Mouse (Mus musculus): ENCODE measurements around the gene Wnt7a. TPM values are rescaled to one million over a fixed set of nuclear protein-coding genes. Genes with fewer than 3 reads are reported as not detected.

Gene Wnt7a
- total RNA-seq, 2 experiments from 2014 or later = not detected

DNA sequence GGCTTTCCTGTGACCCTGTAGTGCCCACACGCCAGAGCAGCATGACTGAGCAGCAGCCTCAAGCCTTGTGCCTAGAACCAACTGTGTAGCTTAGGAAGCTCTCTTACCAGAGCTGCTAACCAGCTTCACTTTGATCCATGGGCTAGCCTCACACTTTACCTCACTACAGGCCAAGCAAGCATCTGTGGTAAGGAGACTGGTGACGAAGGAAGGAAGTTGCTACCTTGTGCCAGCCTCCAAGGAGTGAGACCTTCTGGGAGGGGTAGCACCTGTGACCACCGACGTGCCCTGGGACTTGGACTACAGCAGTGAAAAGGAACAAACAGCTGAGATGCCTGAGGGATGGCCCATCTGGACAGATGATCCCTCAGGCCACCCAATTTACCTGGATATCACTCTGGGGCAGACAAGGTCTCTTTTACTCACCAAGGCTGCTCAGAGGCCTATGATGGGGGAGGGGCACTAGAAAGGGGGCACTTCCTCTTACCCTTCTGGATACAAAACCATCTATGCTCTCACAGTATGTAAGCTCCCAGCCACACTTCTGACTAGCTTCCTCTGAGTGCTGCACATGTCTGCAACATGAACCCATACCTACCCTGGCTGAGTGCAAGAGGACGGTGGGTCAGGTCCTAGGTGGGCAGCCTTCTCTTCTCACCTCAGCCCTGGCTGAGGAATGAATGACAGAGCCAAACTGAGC is 18.5 kb downstream of the Wnt7a start:
- no peak for ATAC-seq (replicated peaks; ENCODE audit: low FRiP score, low TSS enrichment, poor library complexity, severe bottlenecking)

DNA sequence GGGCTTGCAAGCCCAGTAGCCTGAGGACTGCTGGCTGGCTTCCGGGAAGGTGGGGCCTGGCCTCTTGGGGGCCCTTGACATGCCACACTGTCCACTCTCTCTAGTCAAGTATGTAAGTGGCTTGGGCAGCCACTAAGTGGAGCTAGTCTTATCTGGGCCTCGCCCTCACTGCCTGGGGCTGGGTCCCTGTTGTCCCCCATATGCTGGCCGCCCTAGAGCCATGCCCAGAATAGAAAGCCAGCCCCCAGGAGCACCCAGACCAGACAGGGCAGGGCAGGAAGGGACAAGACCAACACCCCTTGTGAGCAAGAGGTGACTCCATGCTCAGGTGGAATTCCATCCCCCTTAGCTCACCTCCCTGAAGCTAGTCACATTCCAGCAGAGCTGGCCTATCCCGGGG is 22.0 kb downstream of the Wnt7a start:
- no peak for ATAC-seq (replicated peaks; ENCODE audit: low FRiP score, low TSS enrichment, poor library complexity, severe bottlenecking)

DNA sequence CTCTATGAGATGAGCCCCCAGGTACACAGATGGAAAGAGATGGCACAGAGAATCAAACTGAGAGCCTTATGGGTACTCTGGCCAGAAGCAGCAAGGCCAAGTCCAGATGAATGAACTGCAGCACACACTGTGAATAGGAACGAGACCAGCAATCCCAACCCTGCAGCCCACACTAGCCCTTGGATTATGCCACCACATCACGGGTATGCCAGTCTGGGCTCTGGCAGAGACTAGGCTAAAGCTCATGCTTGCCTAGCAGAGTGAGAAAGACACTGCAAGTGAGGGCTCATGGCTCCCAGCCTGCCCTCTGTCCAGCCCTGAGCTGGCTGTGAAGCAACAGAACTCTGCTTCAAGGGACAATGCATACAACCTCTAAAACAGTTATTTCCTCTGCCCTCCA is 26.7 kb downstream of the Wnt7a start:
- ATAC-seq (replicated peaks; ENCODE audit: low FRiP score, low TSS enrichment, poor library complexity, severe bottlenecking) = no peak

DNA sequence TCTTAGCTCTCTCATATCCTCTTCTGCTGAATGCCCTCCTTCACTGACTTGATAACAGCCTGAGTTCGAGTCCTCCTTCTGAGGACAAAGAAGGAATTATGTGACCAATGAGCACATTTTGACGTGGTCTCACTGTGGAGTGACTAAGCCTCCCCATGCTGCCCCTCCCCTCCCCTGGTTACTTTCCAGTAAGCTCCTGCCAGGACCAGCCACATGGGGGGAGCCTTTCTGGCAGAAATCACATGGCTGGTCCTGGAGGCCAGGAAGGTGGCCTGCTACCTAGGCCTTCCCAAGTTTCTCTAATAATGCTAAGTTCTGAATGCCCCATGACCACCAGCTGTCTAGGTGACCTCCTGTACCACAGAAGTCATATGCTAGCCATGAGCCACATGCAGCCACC is 27.3 kb downstream of the Wnt7a start:
- ATAC-seq (replicated peaks; ENCODE audit: low FRiP score, low TSS enrichment, poor library complexity, severe bottlenecking) = no peak

DNA sequence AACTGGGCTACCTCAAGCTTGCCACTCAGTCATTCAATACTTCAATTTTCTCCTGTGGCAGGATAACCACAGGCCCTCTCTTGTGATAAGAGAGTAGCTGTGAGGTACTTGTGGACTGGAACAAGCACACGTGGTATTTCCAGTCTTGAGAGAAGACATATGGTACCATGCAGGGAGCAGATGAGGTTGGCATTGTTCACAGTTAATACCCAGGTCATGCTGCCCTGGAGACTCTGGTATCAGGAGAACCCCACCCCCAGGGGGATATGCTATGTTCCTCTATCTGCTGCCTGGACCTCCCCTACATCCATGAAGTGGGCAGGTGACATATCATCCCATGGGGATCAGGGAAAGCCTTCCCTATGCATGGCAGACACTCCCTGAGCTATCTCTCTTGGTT is 27.9 kb downstream of the Wnt7a start:
- ATAC-seq (replicated peaks; ENCODE audit: low FRiP score, low TSS enrichment, poor library complexity, severe bottlenecking) = no peak

DNA sequence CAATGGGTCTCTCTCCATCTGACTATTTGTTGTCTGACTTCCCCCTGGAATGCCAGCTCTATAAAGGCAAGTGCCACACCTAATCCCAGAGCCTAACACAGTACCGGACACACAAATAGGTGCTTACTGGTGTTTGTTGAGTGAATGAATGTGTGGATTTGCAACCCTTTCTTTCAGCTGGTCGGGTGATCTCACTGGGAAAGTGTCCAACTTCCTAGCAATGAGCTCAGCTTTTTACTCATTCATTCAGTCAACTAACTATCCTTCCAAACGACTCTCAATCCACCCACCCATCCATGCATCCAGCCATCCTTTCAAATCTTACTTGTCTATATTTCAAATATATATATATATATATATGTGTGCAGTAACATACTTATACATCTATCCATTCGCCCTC is 31.3 kb downstream of the Wnt7a start:
- ATAC-seq (replicated peaks; ENCODE audit: low FRiP score, low TSS enrichment, poor library complexity, severe bottlenecking) = no peak

DNA sequence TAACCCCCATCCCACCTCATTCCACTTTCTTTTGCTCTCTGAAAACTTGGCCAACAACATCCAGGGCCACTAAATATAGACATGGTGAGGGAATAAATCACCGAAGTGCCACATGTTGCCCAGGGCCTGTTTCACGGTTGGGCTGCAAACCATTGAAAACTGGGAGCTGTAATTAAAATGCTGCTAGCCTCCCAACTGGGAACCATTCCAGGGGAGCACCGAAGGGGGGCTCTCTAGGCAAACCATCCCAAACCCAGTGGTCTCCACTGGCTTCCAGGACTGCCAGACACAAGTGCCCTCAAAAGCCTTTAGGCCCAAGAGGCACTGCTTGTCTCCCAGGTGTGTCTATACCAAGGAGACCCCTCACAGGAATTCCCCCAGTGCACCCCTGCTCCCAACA is 31.9 kb downstream of the Wnt7a start:
- no peak for ATAC-seq (replicated peaks; ENCODE audit: low FRiP score, low TSS enrichment, poor library complexity, severe bottlenecking)

DNA sequence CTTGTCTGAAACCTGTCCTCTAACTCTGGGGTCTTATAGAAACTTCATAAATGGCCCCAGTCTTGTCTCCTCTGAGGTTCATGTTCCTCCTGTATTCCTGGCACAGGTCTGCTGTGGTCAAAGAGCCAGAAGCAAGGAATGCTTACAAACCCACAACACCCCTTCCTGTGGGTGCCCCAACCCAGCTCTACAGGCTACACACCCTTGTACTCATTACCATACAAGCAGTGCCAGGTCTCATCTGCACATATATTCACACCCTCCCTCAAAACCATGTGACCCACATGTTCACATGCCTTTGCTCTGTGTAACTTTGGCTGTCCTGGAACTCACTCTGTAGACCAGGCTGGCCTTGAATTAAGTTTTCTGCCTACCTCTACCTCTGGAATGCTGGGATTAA is 38.2 kb downstream of the Wnt7a start:
- ATAC-seq (replicated peaks; ENCODE audit: low FRiP score, low TSS enrichment, poor library complexity, severe bottlenecking) = no peak

DNA sequence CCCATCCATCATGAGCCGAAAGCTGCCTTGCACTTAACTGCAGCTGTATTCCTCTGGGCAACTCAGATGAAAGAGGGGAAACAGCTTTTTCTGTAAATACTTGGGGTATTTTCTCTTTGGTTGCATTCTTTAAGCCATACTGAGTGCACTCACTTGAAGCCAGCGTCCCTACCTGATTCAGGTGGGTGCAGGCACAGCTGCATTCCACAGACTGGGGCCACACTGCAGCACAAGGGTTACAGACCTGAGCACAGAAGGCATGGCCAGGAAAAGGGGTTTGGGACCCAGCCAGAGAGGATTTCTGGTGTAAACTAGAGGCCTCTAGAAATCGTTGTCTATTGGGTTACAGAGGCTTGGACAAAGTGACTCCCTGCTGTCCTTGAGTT is 38.6 kb downstream of the Wnt7a start:
- no peak for ATAC-seq (replicated peaks; ENCODE audit: low FRiP score, low TSS enrichment, poor library complexity, severe bottlenecking)

DNA sequence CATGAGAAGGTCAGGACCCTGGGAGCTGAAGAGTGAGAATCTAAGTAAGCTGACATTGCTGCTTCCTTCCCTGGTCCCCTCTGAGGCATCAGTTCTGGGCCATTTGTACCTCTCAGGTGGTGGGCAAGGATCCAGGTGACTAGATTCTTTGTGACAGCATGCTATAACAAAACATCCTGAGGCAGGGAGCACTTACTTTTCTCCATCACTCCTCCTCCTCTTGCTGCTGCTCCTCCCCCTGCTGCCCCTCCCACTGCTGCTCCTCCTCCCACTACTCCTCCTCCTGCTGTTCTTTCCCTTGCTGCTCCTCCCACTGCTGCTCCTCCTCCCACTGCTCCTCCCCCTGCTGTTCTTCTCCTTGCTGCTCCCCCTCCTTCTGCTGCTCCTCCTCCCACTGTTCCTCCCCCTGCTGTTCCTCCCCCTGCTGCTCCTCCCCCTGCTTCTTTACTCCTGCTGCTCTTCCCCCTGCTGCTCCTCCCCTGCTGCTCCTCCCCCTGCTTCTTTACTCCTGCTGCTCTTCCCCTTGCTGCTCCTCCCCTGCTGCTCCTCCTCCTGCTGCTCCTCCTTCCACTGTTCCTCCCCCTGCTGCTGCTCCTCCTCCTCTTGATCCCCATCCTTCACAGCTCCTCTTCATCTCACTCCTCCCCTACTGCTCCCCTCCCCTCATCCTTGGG is 39.1 kb downstream of the Wnt7a start:
- no peak for ATAC-seq (replicated peaks; ENCODE audit: low FRiP score, low TSS enrichment, poor library complexity, severe bottlenecking)

DNA sequence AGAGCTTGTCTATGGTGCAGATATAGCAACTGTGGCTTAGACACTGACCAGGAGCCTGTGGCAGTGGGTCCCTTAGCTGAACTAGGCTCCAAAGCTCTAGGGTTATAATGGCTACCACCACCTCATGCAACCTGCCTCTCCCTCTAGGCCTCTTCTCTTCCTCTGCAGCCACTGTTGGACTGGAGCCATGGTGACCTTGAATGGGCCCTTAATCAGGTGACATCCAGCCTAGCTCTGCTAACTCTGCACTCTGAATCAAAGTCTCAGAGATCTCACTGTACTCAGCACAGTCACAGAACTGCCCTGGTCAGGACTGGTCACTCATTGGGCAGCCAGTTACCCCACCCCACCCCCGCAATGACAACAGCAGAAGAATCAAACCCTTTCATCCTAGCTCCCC is 44.4 kb downstream of the Wnt7a start:
- ATAC-seq (replicated peaks; ENCODE audit: low FRiP score, low TSS enrichment, poor library complexity, severe bottlenecking) = no peak

DNA sequence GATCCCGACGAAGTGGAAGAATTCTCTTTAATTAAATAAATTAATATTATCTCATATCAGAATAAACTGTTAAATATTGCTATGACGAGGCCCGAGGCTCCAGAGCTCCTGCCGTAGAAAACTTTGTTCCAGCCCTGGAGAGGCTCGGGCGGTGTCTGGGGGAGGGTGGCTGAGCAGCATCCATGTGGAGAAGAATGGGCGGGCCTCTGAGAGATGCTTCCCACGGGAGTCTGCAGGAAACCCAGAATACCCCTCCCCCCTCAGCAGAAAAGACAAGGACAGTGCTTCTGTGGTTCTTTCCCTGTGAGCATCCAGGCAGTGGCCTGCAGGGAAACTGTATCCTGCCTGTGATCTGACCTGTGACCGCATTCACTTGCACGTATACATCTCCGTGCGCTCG is 45.7 kb downstream of the Wnt7a start:
- ATAC-seq (replicated peaks; ENCODE audit: low FRiP score, low TSS enrichment, poor library complexity, severe bottlenecking) = no peak

DNA sequence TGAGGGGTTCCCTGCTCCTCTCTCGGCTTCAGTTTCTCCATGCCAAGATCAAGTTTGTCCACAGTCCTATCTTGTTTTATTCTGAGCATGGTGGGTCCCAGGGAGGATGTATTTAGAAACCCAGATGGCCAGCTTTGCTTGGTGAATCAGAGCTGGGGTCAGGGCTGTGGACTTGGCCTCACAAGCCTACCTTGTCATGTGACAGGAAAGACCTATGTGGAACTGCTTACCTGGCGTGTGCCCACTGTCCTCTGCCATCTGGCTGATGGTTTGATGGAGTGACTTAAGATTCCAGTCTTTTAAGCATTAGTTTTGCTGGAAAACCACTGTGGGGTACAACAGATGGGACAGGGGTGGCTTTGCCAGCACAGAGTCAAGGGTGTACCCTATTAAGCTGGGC is 48.4 kb downstream of the Wnt7a start:
- no peak for ATAC-seq (replicated peaks; ENCODE audit: low FRiP score, low TSS enrichment, poor library complexity, severe bottlenecking)

DNA sequence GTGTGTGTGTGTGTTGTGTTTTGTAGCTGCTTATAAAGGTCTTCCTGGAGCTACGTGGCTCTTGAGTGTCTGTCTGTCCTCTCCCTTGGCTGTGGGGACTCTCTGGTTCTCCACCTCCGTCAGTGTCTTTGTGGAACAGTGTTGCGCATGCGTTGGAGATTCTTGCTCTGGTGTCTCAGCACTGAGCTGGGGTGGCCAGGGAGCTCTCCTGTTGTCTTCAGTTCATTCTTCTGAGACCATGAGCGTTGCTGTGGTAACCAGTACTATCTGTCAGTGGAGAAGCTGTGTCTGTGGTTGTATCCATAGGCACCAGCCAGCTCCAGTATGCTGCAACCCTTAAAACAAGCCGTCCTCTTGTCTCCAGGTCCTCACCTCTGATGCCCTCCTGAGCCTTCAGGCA is 50.2 kb downstream of the Wnt7a start:
- no peak for ATAC-seq (replicated peaks; ENCODE audit: low FRiP score, low TSS enrichment, poor library complexity, severe bottlenecking)

DNA sequence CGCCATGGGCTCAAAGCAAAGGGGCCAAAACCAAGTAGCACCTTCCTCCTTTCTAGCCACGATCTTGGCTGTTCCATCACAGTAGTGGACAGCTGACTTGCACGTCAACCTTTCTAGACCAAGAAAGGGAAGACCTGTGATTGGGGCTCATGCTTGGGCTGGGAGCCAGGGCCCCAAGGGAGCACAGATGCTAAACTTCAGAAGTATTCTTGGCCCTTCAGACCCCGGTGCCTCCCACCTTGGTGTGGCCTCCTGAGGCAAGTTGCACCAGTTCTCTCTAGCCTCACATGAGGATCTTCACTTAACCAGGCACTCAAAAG is 50.8 kb downstream of the Wnt7a start:
- no peak for ATAC-seq (replicated peaks; ENCODE audit: low FRiP score, low TSS enrichment, poor library complexity, severe bottlenecking)

DNA sequence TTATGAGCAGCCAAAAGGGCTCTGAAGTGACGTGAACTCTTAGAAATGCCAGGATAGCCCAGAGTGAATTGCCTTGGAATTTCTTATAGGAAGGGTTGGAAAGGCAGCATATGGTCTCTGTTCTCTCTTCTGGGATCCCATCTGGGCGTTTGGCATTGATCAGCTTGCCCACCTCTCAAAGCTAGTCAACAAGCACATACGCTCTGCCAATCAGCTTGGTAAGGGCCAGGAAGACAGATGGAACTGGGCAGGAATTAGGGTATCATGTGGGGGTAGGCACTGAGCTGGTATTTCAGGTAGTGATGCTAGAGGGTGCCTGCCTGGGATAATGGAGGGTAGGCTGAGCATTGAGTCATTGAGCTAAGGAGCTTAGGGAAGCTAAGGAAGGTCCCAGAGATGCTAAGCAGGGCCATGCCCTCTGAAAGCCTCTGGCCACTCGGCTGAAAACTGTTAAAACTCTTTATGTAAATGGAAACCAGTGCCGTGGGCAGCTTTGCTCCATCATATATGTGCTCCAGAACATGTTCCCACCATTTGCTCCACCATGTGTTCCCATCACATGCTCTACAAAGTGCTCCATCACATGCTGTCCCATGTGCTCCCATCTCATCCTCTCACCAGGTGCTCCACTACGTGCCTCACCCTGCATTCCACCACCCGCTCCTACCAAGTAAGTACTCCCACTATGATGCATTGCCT is 51.3 kb downstream of the Wnt7a start:
- no peak for ATAC-seq (replicated peaks; ENCODE audit: low FRiP score, low TSS enrichment, poor library complexity, severe bottlenecking)

DNA sequence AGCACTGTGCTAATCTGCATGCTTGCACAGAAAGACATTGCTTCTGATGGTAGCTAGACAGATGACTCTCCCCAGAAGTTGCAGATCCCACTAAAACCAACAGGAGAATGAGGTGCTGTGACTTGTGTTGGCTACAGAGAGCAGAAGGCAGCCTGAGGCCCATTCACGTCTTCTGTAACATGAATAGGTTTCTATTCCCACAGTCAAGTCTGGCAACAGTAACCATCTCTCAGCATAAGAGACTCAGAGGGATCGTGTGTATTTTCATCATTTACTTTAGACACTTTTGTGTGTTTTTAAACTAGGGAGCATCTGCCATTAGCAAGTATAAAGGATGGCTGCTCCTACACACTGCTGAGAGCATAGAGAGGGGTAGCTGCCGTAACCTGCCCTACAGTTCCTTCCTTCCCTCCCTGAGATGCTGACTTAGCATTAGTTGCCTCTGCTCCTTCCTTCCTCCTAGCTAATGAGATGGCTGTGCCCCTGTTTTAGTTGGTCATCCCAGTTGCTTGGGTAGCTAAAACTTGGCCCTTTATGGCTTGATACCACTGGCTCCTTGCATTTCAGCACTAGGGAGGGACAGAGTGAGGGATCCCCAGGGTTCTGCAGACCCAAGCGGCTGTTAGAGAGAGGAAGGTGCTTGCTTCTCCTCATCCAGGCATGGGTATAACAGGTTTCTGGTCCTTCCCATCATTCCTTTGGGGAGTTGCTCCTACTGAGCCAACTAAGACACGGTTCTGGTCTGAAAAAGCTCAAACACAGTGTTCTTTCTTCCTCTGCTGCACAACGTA is 52.1 kb downstream of the Wnt7a start:
- no peak for ATAC-seq (replicated peaks; ENCODE audit: low FRiP score, low TSS enrichment, poor library complexity, severe bottlenecking)

DNA sequence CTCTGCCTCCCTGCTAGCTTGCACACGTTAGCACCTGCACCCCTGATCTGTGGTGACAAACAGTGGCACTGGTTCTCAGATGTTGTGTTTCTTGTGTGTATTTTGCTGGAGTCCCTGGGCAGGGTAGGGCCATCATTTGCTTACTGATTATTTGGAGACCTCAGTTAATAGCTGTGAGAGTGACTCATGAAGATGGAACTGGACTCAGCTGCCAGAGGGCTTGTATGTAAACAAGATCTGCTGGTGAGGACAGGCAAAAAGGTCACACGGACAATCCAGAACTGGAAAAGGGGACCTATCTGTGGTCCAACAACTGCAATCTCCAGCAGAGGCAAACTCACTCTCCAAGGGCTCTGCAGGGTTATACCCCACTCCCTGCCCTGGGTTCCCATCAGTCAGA is 52.8 kb downstream of the Wnt7a start:
- no peak for ATAC-seq (replicated peaks; ENCODE audit: low FRiP score, low TSS enrichment, poor library complexity, severe bottlenecking)

DNA sequence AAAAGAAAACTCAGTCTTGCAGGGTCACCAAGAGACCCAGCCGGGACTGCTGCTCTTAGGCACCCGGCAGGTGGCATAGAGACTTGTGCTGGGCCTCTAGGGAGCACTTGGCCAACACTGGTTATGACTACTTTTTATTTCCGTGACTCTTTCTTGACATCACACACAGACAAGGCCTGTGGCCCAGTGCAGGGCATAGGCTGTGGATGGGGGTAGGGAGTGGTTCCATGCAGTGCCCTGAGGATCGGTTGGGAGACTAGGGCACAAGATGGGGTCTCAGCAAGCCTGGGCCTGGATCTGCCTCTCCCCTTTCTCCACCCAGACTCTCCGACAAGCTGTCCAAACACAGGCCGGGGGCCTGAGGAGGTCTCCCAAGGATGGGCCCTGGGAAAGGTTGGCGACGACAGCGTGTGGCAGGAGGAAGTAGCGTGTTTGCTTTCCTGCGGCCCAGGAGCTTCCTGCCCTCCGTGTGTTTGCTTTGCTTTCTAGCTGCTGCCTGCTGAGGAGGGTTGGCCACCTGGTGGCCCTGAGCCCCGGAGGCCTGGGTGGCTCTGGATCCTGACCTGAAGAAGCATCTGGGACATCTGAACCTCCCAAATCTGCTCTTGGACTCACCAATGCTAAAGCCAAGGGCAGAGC is 53.8 kb downstream of the Wnt7a start:
- no peak for ATAC-seq (replicated peaks; ENCODE audit: low FRiP score, low TSS enrichment, poor library complexity, severe bottlenecking)

DNA sequence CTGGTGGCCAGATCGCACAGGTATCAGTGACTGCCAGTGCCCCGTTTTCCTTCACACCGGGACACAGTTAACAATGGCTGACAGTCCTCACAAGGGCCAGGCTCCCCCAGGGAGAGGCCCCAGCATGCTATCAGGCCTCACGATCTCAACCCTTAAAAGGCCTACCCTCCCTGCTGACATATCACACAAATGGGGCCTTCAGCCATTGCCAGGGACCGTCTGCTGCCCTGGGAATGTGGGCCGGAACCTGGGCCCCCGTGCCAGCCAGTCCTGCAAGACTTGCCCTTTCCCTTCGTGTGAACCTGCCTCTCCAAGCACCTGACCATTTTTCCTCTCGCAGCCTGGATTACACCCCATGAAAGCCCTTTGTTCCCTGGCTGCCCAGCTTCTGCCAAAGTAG is 61.5 kb downstream of the Wnt7a start:
- no peak for ATAC-seq (replicated peaks; ENCODE audit: low FRiP score, low TSS enrichment, poor library complexity, severe bottlenecking)
